Mouse (Mus musculus): ENCODE data around the gene Mpz.

DNA sequence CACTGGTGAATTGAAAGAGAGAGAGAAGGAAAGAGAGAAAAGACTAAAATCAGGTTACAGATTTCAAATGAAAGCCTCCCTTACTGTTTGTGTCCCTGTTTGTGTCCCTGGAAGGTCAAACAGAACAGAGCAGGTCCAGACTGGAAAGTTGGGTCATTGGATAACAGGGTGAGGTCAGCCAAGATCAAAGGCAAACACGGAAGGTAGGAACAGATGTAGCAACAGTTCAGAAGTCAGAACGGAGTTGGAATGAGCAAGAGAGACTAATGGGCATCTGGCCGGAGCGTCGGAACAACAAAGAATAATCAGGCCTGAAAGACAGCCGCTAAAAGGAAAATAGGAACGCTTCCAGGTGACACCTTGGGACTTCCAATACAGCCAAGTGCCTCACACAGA, 53.7 kb downstream of the Mpz start:
- no peak for TF ChIP-seq POLR2A (IDR thresholded peaks at IDR 0.05; ENCODE audit: low read depth, low read length)
- TF ChIP-seq CTCF (IDR thresholded peaks at IDR 0.05; ENCODE audit: borderline replicate concordance, insufficient read depth, low read length), result no peak

All from embryonic fibroblast, embryonic 13.5 days (primary cell).